9 mouse cellular contexts compared by ENCODE assay signal in the genomic region with DNA sequence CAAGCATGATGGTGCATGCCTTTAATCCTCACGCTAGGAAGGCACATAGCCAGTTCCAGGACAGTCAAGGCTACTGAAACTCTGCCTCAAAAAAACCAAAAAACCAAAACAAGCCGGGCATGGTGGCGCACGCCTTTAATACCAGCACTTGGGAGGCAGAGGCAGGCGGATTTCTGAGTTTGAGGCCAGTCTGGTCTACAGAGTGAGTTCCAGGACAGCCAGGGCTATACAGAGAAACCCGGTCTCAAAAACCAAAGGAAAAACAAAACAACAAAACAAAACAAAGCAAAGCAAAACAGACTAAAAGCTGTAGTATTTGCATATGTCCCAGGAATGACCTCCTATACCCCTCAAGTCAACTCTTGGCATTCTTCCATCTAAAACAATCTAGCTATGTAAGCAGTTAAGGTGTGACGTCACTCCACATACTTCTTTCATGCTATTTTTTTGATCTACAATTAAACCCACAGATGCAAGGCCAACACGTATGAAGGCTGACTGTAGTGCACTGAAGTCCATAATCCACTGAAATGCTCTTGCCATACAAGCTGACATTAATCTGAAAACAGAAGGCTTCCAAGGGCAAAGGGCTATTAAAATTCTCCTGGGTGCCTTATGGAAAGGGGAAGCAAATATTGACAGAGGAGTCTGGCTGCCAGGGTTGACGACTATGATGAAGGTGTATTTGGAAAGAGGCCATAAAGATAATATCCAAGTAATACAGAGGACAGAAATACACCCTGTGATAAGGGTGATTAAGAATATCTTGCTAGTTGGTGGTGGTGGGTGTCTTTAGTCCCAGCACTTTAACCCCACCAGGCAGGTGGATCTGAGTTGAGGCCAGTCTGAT. TPM values are rescaled to one million over a fixed set of nuclear protein-coding genes. Genes with fewer than 3 reads are reported as not detected.
DNase-seq lines count a peak whose midpoint lies in the region; ATAC-seq and TF ChIP-seq lines count a peak whose summit lies in the region.
"Had no signal": no experiment of that assay in that cellular context is flagged by ENCODE, and none has a peak within 500 bp of the region (broad histone marks: within the 10 kb centered on the region; RNA-seq: fewer than 3 reads in every experiment).

No protein-coding gene starts in this region.

- no peaks in the 10 kb centered on the region; the same call in 1 of the 2 replicates for H3K36me3 ChIP-seq in testis, adult 2 months (ENCODE audit: control insufficient read depth, insufficient read depth, low read length)
- no peaks in the 10 kb centered on the region for H3K36me3 ChIP-seq in liver, embryonic 14.5 days (replicated peaks; ENCODE audit: control insufficient read depth, insufficient read depth, low read depth)

- no peak for ATAC-seq in liver, embryonic 14.5 days (ENCODE audit: insufficient read depth)

- DNase-seq in cerebellum, adult 2 months: no peak
- no peak for DNase-seq in cerebellum, postnatal 4 days (ENCODE audit: low spot score in 2 of 2)
- DNase-seq in testis, postnatal 10 days (ENCODE audit: low spot score): no peak
- peak in 1 of 3 experiments; percentile 11 for DNase-seq in liver, embryonic 14.5 days (ENCODE audit: low read depth in 3 of 3, low spot score in 3 of 3)
- no peak for DNase-seq in right cerebral cortex, postnatal 14 days
- DNase-seq in layer of hippocampus, postnatal 36 days: no peak
- DNase-seq in layer of hippocampus, adult 9-11 months: no peak
- DNase-seq: kidney, postnatal 4 days had no signal

- H3K4me3 ChIP-seq in cerebellum, adult 2 months (replicated peaks; ENCODE audit: insufficient read depth, low read depth, low read length): peak overlapping the region; percentile 63
- H3K4me3 ChIP-seq in testis, adult 2 months (ENCODE audit: control insufficient read depth, low read depth, low read length): peak overlapping the region; percentile 91
- peak overlapping the region; percentile 77 to 78 for H3K4me3 ChIP-seq in liver, embryonic 14.5 days (ENCODE audit: insufficient read depth in 1 of 2, low read depth in 2 of 2, low read length in 2 of 2)

- no peak for TF ChIP-seq POLR2A in cerebellum, adult 2 months (IDR thresholded peaks at IDR 0.05; ENCODE audit: borderline replicate concordance, insufficient read depth, low read length)
- TF ChIP-seq POLR2A in testis, adult 2 months (IDR thresholded peaks at IDR 0.05; ENCODE audit: control insufficient read depth, low read depth, low read length): no peak

- peak overlapping the region; percentile 77 for H3K9ac ChIP-seq in liver, embryonic 14.5 days (replicated peaks)

- H3K27me3 ChIP-seq in cerebellum, adult 2 months (ENCODE audit: control insufficient read depth, insufficient read depth, low read length): no peaks in the 10 kb centered on the region
- H3K27me3 ChIP-seq in testis, adult 2 months (ENCODE audit: control insufficient read depth, insufficient read depth, low read length): no peaks in the 10 kb centered on the region
- no peaks in the 10 kb centered on the region for H3K27me3 ChIP-seq in liver, embryonic 14.5 days (ENCODE audit: control insufficient read depth, insufficient read depth, low read length)

- H3K4me2 ChIP-seq in liver, embryonic 14.5 days (ENCODE audit: low read depth): peak overlapping the region; percentile 66

- peaks cover 5% of the 10 kb centered on the region; the same call in 1 of the 2 replicates for H3K4me1 ChIP-seq in cerebellum, adult 2 months (ENCODE audit: control insufficient read depth, insufficient read depth, low read length)
- H3K4me1 ChIP-seq in testis, adult 2 months (ENCODE audit: control insufficient read depth, insufficient read depth, low read length): peaks cover 5% of the 10 kb centered on the region
- peaks cover 12 to 25% of the 10 kb centered on the region in 2 experiments for H3K4me1 ChIP-seq in liver, embryonic 14.5 days (replicated peaks; ENCODE audit: control insufficient read depth in 2 of 2, insufficient read depth in 2 of 2, low read length in 1 of 2)

- no peaks in the 10 kb centered on the region for H3K9me3 ChIP-seq in liver, embryonic 14.5 days (ENCODE audit: control insufficient read depth, low read length)

- no peak for TF ChIP-seq EP300 in liver, embryonic 14.5 days (IDR thresholded peaks at IDR 0.05; ENCODE audit: low read depth)

- WGBS in cerebellum, adult 2 months: 64% methylated on average over 9 of the region's 9 CpGs
- 59% methylated on average over 9 of the region's 9 CpGs for WGBS in liver, embryonic 14.5 days (ENCODE audit: insufficient replicate concordance)

- no peak overlapping the region for H3K27ac ChIP-seq in cerebellum, adult 2 months (ENCODE audit: insufficient read depth, low read length)
- H3K27ac ChIP-seq in testis, adult 2 months (ENCODE audit: control insufficient read depth, insufficient read depth, low read depth, low read length): no peak overlapping the region
- peak overlapping the region; percentile 53 for H3K27ac ChIP-seq in liver, embryonic 14.5 days

- TF ChIP-seq CTCF in cerebellum, adult 2 months (IDR thresholded peaks at IDR 0.05; ENCODE audit: borderline replicate concordance, insufficient read depth, low read depth, low read length): no peak
- TF ChIP-seq CTCF in testis, adult 2 months (IDR thresholded peaks at IDR 0.05; ENCODE audit: control insufficient read depth, insufficient read depth, insufficient replicate concordance, low read depth, low read length): no peak
- TF ChIP-seq CTCF in liver, embryonic 14.5 days (IDR thresholded peaks at IDR 0.05; ENCODE audit: low read depth): no peak

RNA-seq across cellular contexts. Expression of a gene that starts 1.4 kb away (rescaled TPM):
- polyA plus RNA-seq in cerebellum, adult 2 months (2012; rRNA removed): 345 and 354 TPM in 2 replicates
- polyA plus RNA-seq in testis, adult 2 months (2012; rRNA removed): 162 and 164 TPM in 2 replicates
- polyA plus RNA-seq in liver, embryonic 14.5 days (2012; rRNA removed): 25.1 and 27.5 TPM in 2 replicates
- 46.3 and 46.9 TPM in 2 replicates for polyA plus RNA-seq in liver, embryonic 14.5 days (2014; fragmentation: Nextera tagmentation; extraction: Ambion mirVana)
- total RNA-seq in layer of hippocampus, postnatal 36 days (2021): 100 to 1,000 TPM; 214 to 224 TPM

RNA-seq across cellular contexts. Expression of a gene that starts 8.1 kb away (rescaled TPM):
- polyA plus RNA-seq in cerebellum, adult 2 months (2012; rRNA removed): 63.1 and 72.8 TPM in 2 replicates
- polyA plus RNA-seq in testis, adult 2 months (2012; rRNA removed): 45.0 and 59.8 TPM in 2 replicates
- polyA plus RNA-seq in liver, embryonic 14.5 days (2012; rRNA removed): 8.6 and 13.8 TPM in 2 replicates
- polyA plus RNA-seq in liver, embryonic 14.5 days (2014; fragmentation: Nextera tagmentation; extraction: Ambion mirVana): 4.2 and 5.2 TPM in 2 replicates
- 10 to 100 TPM; 51.7 to 52.3 TPM for total RNA-seq in layer of hippocampus, postnatal 36 days (2021)

RNA-seq across cellular contexts. Expression of a gene that starts 35.8 kb away (rescaled TPM):
- 72.3 and 74.3 TPM in 2 replicates for polyA plus RNA-seq in cerebellum, adult 2 months (2012; rRNA removed)
- polyA plus RNA-seq in testis, adult 2 months (2012; rRNA removed): 27.0 and 29.5 TPM in 2 replicates
- 26.1 and 31.1 TPM in 2 replicates for polyA plus RNA-seq in liver, embryonic 14.5 days (2012; rRNA removed)
- 32.0 and 33.2 TPM in 2 replicates for polyA plus RNA-seq in liver, embryonic 14.5 days (2014; fragmentation: Nextera tagmentation; extraction: Ambion mirVana)
- 10 to 100 TPM; 54.7 to 60.8 TPM for total RNA-seq in layer of hippocampus, postnatal 36 days (2021)
